Mouse (Mus musculus) stomach, postnatal 0 days (tissue): ENCODE measurements around the gene Tmem79. TPM values are rescaled to one million over a fixed set of nuclear protein-coding genes. Genes with fewer than 3 reads are reported as not detected.

Experiments
- ATAC-seq: fragments of 200-750 bp; cut with Nextera tagmentation; 2 replicates; pipeline ENCODE4 v1.8.0; 2017; ENCODE audit not compliant: low FRiP score, low TSS enrichment
- DNase-seq: peaks from one replicate; pipeline ENCODE4 v3.0.0-alpha.2; 2016; ENCODE audit warnings: low spot score
- H3K27ac ChIP-seq: fragments of 300-500 bp; sonication (generic); replicated peaks from 2 replicates; pipeline ENCODE4 v1.5.1; 2014; ENCODE audit warnings: mild to moderate bottlenecking, control low read depth
- H3K27me3 ChIP-seq: fragments of 300-500 bp; sonication (generic); 2 replicates; pipeline ENCODE4 v1.6.1; 2014; ENCODE audit warnings: low read length; ENCODE audit not compliant: control insufficient read depth, insufficient read depth
- H3K36me3 ChIP-seq: fragments of 300-500 bp; sonication (generic); 2 replicates; pipeline ENCODE4 v1.6.1; 2014; ENCODE audit warnings: low read length, mixed read lengths; ENCODE audit not compliant: control insufficient read depth, insufficient read depth
- H3K4me1 ChIP-seq: fragments of 300-500 bp; sonication (generic); replicated peaks from 2 replicates; pipeline ENCODE4 v1.6.1; 2014; ENCODE audit warnings: antibody characterized with exemption; ENCODE audit not compliant: control insufficient read depth, insufficient read depth
- H3K4me2 ChIP-seq: fragments of 300-500 bp; sonication (generic); replicated peaks from 2 replicates; pipeline ENCODE4 v1.6.1; 2014; ENCODE audit warnings: low read depth, mild to moderate bottlenecking, control low read depth, moderate library complexity
- H3K4me3 ChIP-seq: fragments of 300-500 bp; sonication (generic); 2 replicates; pipeline ENCODE4 v1.5.1; 2014; ENCODE audit warnings: low read depth, low read length, control low read depth
- H3K9ac ChIP-seq: fragments of 300-500 bp; sonication (generic); 2 replicates; pipeline ENCODE4 v1.6.1; 2014; ENCODE audit warnings: mild to moderate bottlenecking, low read length, control low read depth, mixed read lengths
- H3K9me3 ChIP-seq: fragments of 300-500 bp; sonication (generic); 2 replicates; pipeline ENCODE4 v1.6.1; 2016; ENCODE audit warnings: low read length; ENCODE audit not compliant: control insufficient read depth
- CTCF ChIP-seq: IDR thresholded peaks from 2 replicates; pipeline ENCODE4 v1.5.1; 2016; ENCODE audit warnings: antibody characterized with exemption, low read depth, mild to moderate bottlenecking, moderate library complexity
- EP300 ChIP-seq: optimal IDR thresholded peaks from 2 replicates; pipeline ENCODE3; 2016; ENCODE audit warnings: antibody characterized with exemption
- WGBS: fragments of 180-500 bp; shearing (Covaris S2); extraction: QIAGEN DNeasy Blood & Tissue Kit; methylation state at CpG from one replicate; pipeline ENCODE4 v1.1.7; 2014; 5-methylcytosine and 5-hydroxymethylcytosine counted together
- polyA plus RNA-seq: library from polyadenylated mRNA; unstranded; fragments of >200 nt; fragmentation: Nextera tagmentation; extraction: Ambion mirVana; gene quantifications from 2 replicates; pipeline ENCODE4 v1.2.1, GENCODE M21; 2015

Gene Tmem79
- polyA plus RNA-seq, 1 experiment from 2014 or later = 51.9 TPM

- no peaks in the 10 kb centered on the region for H3K4me1 ChIP-seq
- no peak overlapping the region for H3K27ac ChIP-seq
- no peaks in the 10 kb centered on the region for H3K9me3 ChIP-seq
- no peaks in the 10 kb centered on the region for H3K36me3 ChIP-seq
- 84% methylated on average over 2 of the region's 2 CpGs for WGBS
- ATAC-seq = 0 out of 2 replicates have a peak, but pooled peaks have one; percentile 24
- H3K27me3 ChIP-seq = no peaks in the 10 kb centered on the region
- no peak for TF ChIP-seq CTCF
- no peak for TF ChIP-seq EP300
- no peak overlapping the region for H3K4me2 ChIP-seq
- no peak for DNase-seq
- no peak overlapping the region for H3K9ac ChIP-seq
- no peak overlapping the region for H3K4me3 ChIP-seq
Observed at GRCm38 (mm10) chr3:88280035-88280434, 55.9 kb downstream of the Tmem79 start.

Other genes starting within 250 kb of the Tmem79 start
- 10.6 and 13.0 TPM in 2 replicates for gene Mef2d, start 193.8 kb downstream of the Tmem79 start, polyA plus RNA-seq
- 19.4 and 27.0 TPM in 2 replicates for gene Rhbg, start 81.4 kb downstream of the Tmem79 start, polyA plus RNA-seq
- gene Gm38392, start 48.9 kb downstream of the Tmem79 start, polyA plus RNA-seq = 0.36 and 2.0 TPM in 2 replicates
- gene Tsacc, start 39.1 kb downstream of the Tmem79 start, polyA plus RNA-seq = 9.1 and 9.3 TPM in 2 replicates
- 230 and 233 TPM in 2 replicates for gene Cct3, start 39.0 kb downstream of the Tmem79 start, polyA plus RNA-seq
- gene Glmp, start 11.1 kb downstream of the Tmem79 start, polyA plus RNA-seq = 161 and 166 TPM in 2 replicates
- gene Smg5, start 112 bp upstream of the Tmem79 start, polyA plus RNA-seq = 15.9 and 19.0 TPM in 2 replicates
- 12.3 and 16.2 TPM in 2 replicates for gene Paqr6, start 28.4 kb upstream of the Tmem79 start, polyA plus RNA-seq
- 199 and 225 TPM in 2 replicates for gene Bglap3, start 36.6 kb upstream of the Tmem79 start, polyA plus RNA-seq
- gene Bglap2, start 42.6 kb upstream of the Tmem79 start, polyA plus RNA-seq = 20.1 and 24.9 TPM in 2 replicates
- 0.64 TPM in 1 of 2 replicates, not detected in the other for gene Bglap, start 48.3 kb upstream of the Tmem79 start, polyA plus RNA-seq
- 55.6 and 58.1 TPM in 2 replicates for gene Pmf1, start 74.2 kb upstream of the Tmem79 start, polyA plus RNA-seq
- 9.7 and 9.8 TPM in 2 replicates for gene Slc25a44, start 89.0 kb upstream of the Tmem79 start, polyA plus RNA-seq
- gene Sema4a, start 125.0 kb upstream of the Tmem79 start, polyA plus RNA-seq = 27.9 and 32.7 TPM in 2 replicates
- gene Lmna, start 173.8 kb upstream of the Tmem79 start, polyA plus RNA-seq = 250 and 267 TPM in 2 replicates
- gene Mex3a, start 196.2 kb upstream of the Tmem79 start, polyA plus RNA-seq = 3.3 and 3.4 TPM in 2 replicates
- 252 and 271 TPM in 2 replicates for gene Rab25, start 212.2 kb upstream of the Tmem79 start, polyA plus RNA-seq
- gene Lamtor2, start 216.9 kb upstream of the Tmem79 start, polyA plus RNA-seq = 154 and 157 TPM in 2 replicates
- 19.5 and 21.8 TPM in 2 replicates for gene Ubqln4, start 217.6 kb upstream of the Tmem79 start, polyA plus RNA-seq
- gene Ssr2, start 239.7 kb upstream of the Tmem79 start, polyA plus RNA-seq = 257 and 271 TPM in 2 replicates